Mouse (Mus musculus): Measurements from ENCODE around the gene Gm20388.

Gm20388 gene

DNA sequence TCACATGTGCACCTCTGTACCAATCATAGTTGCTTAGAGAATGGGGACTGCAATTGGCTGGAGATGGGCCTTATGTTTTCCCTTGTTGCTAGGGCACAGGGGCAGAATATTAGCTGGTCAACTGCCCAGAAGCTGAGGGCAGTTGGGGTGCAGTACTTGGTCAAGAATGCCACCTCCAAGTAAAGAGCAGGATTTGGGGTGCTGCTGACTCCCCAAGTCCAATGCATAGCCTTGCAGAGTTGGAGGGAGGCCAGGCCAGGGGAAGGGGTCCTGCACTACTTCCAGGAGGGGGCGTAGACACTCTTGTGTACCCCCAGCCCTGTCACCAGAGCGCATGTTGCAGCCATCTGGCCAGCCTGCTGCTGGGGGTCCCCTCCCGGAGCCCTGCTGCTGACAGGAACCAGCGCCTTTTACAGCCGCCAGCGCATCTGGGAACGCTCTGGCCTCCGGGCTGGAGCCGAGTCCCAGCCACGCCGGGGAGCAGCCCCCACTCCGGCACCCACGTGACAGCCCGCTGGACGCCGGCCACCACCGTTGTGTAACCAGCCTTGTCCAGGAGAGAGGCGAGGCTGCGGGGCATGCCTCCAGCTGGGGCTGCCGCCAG is 280.3 kb downstream of the Gm20388 start:
- peak; percentile 60 for DNase-seq (ENCODE audit: extremely low spot score, low spot score)

DNA sequence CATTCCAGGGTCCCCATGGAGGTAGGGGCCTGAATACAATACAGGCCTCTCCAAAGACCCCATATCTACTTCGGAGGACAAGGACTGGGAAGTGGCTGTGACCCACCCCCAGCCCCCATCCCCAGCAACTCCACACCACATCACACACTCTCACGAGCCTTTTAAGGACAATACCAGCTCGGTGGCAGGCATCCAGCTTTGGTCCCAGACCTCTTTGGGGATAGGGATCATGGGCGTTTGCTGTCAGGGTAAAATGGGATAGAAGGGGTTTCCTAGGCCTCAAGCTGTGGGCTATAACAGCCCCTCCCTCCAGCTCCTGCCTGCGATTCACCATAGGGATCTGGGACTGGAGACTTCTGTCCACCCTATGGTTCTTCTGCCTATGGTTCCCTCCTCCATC is 281.0 kb downstream of the Gm20388 start:
- no peak for DNase-seq (ENCODE audit: extremely low spot score, low spot score)

DNA sequence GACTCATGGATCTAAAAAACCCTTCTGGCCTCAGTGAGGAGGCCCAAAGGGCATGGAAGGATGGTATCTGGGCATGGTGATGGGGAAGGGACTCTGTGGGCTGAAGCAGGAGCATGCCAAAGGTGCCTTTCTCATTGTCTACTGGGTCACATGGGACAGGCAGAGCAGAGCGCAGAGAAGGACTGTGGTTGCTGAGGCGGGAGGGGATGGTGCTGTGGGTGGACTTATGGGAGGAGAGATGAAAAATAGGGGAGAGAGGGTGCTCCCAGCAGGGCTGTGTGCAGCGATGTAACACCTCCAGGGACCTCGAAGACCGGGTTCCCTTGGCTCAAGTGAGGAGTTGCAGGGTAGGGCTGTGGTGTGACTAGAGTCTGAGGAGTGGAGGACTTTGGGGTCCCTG is 281.5 kb downstream of the Gm20388 start:
- DNase-seq (ENCODE audit: extremely low spot score, low spot score): no peak

DNA sequence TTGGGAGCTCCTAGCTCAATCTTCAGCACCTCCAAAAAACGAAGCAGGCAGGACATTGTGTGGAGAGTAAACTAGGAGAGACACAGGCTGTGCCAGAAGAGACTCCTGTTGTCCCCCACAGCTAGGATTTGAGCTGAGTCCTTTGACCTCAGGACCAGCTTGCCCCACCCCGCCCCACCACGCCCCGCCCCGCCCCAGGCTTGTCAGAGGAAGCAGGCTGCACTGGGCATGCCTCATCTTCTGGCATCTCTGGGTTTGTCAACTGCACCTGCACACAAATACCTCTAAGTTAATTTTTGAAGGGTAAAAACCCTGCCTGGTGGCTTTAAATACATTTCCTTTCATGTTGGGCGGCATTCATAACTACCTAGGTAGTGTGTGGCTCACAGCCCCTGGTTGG is 290.7 kb downstream of the Gm20388 start:
- no peak for DNase-seq (ENCODE audit: extremely low spot score, low spot score)

DNA sequence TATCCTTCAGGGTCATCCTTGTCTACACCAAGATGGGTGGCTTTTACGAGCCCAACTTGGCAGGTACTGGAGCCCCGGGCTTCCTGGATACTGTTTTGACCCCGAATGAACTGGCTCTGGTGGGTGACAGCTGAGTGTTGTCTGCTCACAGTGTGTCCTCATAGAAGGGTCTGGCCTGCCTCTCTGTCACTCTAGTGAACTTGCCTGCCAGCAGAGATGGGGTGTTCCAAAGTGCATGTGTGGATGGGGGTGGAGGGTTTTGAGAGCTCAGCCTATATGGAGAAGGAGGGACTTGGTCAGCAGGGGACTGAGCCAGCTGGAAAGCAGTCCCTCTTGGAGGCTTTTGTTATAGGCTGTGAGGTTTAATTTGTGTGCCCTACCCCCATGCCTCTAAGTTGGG is 291.9 kb downstream of the Gm20388 start:
- no peak for DNase-seq (ENCODE audit: extremely low spot score, low spot score)

DNA sequence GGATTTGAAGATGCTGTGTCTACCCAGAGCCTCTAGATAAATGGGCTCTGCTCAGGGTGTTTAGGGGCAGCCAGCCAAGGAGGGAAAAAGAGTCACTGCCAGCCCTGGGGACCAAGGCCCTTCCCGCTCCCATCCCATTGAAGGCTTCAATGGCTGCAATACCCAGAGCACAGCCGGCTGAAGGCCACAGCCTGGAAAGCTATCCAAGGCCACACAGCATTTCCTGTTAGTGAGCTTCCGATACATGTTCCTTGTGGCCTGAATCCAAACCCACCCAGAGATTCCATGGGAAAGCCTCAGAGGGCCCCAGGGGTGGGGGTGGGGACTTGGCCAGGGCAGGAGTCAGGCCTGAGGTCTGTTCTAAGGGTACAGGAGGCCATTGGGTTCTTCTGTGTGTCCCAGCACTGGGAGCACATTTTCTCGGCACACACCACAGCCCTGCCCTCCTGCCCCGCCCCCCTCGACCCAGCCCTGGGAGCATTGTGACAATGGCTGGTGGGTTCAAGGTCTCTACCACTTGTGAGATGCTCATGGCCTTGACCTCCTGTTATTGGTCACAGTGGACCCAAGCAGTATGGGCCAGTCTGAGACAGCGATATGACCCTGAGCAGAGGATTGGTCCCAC is 294.2 kb downstream of the Gm20388 start:
- DNase-seq (ENCODE audit: extremely low spot score, low spot score): no peak

DNA sequence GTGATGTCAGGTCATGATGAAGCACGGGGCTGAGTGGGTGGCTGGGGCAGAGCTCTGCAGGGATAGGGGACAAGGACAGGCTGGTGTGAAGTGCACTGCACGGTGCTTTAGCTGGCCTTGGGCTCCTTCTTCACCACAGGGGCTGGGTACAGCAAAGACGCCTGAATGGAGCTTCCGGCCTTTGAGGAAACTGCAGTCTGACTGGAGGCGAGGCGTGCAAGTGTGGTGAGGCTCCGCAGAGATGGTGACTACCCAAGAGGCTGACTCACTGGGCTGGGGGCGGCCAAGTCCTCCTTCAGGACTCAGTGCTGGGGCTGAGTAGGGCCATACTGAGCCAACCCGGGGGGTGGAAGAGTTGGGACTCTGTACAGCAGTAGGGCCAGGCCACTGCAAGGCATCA is 295.3 kb downstream of the Gm20388 start:
- no peak for DNase-seq (ENCODE audit: extremely low spot score, low spot score)

DNA sequence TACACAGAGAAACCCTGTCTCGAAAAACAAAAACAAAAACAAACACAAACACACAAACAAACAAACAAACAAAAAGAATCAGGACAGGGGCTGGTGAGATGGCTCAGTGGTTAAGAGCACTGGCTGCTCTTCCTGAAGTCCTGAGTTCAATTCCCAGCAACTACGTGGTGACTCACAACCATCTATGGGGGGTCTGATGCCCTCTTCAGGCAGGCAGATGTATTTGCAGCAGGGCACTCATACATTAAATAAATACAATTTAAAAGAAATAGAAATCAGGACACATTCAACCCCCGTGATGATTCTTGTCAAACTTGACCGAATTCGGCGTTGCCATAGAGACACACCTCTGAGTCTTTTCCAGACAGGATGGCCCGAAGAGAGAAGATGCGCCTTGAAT is 296.7 kb downstream of the Gm20388 start:
- DNase-seq (ENCODE audit: extremely low spot score, low spot score): no peak

DNA sequence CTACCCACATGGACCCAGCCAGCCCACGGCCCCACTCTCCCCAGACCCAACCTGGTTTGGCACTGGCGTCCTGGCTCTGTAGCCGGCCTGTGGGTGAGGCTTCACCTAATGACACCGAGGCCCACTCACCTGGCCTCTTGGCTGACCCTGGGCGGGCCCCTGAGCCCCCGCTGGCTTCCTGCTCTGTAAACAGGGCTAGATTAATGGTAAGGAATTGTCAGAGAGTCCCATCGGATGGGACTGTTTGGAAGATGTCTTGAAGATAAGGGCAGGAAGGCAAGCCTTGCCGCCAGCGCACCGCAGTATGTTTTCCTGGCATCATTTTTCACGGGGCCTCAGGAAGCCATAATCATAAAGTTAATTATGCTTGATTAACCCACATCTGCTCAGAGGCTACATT is 297.5 kb downstream of the Gm20388 start:
- no peak for DNase-seq (ENCODE audit: extremely low spot score, low spot score)

DNA sequence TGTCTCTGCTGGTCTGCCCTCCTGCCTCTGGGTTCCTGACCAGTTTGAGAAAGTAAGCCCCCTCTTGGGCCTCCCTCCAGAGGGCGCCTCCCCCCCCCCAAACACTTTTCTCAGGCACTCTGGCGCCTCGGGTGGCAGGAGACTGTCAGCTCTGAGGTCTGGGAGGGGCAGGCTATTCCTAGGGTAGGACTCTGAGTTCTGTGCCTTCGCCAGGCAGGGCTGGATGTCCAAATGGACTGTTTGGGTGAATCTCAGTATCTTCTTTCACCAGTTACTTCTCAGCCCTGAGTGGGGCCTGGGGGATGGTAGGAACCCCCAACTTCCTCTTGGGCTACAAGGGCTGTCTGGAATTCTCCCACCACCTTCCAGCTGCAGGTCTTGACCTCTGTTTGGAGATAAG is 300.7 kb downstream of the Gm20388 start:
- peak; percentile 41 for DNase-seq (ENCODE audit: extremely low spot score, low spot score)

DNA sequence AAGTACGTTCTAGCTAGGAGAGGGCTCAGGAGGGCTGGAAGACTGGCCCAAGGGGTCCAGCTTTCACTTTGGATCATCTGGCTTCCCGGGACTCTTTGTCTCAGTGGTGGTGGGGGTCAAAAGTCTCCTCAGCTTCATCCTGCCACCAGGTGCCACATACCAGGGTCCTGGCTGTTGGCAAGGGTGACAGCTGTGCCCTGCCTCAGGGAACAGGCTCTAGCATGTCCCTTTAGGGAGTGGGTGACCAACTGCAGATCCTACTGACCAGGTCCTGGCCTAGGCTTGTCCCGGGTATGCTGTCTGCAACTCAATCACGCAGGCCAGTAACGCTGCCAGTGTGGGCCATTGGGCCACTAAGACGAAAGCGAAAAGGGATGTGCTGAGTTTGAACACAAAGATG is 302.0 kb downstream of the Gm20388 start:
- DNase-seq (ENCODE audit: extremely low spot score, low spot score): no peak

DNA sequence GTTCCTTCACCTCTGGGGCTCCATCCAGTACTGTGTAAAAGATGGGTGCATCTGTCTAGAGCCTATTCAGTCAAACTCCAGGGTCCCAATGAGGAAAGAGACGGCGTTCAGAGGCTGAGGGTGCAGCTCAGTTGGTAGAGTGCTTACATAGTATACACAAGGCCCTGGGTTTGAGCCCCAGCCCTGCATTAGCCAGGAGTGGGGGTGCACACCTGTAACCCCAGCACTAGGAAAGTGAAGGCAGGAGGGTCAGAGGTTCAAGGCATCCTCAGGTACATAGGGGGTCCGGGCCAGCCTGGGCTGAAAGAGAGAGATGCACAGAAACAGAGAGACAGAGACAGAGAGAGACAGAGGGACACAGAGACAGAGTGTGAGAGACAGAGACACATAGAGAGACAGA is 302.6 kb downstream of the Gm20388 start:
- no peak for DNase-seq (ENCODE audit: extremely low spot score, low spot score)

DNA sequence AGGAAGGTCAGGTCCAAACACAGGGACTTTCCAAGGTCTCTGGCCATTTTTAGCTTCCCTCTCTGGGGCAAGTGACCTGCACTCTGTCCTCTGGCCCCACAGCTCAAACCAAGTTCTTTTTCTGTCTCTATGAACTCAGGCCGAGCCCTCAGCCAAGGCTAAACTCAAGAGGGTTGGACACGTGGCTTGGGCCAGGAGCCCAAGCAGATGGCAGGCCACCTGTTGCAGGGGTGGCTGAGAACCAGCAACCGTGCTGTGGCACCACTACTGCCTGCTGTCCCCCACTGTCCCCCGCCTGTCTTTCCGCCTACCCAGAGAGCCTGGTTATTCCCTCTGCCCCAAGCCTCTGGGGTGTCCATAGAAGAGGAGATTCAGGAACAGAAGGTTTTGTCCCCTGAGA is 303.3 kb downstream of the Gm20388 start:
- no peak for DNase-seq (ENCODE audit: extremely low spot score, low spot score)

DNA sequence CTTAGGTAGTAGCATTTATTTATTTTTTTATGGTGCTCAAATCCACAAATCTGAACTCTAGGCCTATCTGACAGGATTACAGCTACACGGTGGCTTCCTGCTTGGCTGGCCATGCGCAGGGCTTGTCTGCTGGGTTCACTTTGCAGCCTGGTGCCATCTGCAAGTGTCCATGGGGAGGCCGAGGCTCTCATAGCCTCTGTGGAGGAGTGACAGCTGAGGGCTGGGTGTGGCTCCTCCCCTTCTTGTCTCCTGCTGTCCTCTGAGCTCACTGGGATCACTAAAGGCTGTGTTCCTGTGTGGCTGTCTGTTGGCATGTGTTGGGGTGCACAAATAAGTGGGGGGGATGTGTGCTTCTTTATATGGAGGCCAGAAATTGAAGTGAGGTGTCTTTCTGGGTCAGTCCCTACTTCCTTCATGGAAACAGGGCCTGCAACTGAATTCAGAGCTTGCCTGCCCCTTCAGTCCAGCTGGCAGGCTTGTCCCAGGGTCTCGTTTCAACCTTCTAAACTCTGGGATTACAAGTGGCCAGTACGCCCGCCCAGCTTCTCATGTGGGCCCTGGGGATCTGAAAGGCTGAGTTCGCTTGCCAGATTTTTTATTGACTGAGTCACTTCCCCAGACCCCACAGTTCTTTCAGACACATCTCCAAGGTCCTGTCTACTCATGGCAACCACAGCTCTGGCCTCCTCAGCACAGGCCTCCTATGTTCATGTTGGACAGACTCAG is 304.9 kb downstream of the Gm20388 start:
- DNase-seq (ENCODE audit: extremely low spot score, low spot score): no peak

DNA sequence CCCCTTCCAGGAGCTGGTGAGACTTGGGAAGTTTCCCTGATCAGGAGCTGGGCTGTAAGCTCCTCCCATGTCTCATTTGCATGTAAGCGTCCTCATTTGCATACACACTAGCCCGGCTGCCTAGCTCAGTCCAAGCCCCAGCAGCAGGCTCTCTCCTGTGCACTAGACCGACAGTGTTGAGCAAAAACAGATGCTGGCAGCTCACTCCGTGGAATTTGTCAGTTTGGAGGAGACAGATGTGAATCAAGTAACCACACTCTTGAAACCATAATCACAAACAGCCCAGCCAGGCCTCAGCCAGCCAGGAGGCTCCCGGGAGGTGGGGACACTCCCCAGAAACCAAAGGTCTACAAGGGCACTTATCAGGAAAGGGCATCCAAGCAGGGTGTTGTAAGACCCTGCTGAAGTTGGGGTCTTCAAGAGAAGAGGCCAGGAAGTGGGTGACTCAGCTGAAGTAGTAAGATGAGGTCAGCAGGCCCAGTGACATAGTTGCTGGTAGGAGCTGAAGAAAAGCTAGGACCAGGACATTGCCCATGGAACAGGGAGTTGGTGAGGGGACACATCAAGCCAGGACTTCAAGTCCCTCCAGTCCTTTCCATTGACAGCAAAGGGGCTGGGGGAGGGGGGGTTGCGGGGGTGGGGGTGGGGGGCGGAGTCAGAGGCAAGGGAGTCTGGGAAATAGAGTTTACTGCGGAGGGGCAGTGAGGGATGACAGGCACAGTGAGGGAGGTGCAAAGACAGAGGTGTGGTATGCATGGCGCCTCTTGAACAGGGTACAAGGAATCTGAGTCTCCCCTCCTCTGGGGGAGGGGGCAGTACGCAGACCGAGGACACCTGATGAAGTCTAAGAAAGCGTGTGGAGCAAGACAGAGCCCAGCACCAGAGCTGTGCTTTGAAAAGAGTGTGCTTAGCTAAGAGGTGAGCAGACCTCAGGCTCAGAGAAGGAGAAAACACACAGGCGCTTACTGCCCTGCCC is 306.5 kb downstream of the Gm20388 start:
- peak; percentile 67 for DNase-seq (ENCODE audit: extremely low spot score, low spot score)

DNA sequence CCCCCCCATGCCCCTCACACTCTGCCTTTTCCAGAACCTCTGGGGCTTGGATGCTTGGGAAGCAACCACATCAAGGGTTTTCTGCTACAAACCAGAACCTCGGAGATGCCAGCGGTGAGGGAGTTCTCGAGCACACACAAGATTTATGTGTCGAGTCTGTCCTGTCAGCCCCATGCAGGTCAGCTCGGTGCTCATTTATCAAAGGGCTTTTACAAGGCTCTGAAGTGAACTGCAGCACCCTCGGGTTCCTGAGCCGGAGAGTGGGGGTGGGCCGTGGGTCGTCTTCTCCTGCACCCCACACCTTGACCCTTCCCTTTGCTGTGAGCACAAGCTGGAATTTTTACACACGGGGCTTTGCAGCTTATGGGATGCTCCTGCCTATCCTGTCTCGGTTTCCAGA is 311.9 kb downstream of the Gm20388 start:
- peak; percentile 36 for DNase-seq (ENCODE audit: extremely low spot score, low spot score)

DNA sequence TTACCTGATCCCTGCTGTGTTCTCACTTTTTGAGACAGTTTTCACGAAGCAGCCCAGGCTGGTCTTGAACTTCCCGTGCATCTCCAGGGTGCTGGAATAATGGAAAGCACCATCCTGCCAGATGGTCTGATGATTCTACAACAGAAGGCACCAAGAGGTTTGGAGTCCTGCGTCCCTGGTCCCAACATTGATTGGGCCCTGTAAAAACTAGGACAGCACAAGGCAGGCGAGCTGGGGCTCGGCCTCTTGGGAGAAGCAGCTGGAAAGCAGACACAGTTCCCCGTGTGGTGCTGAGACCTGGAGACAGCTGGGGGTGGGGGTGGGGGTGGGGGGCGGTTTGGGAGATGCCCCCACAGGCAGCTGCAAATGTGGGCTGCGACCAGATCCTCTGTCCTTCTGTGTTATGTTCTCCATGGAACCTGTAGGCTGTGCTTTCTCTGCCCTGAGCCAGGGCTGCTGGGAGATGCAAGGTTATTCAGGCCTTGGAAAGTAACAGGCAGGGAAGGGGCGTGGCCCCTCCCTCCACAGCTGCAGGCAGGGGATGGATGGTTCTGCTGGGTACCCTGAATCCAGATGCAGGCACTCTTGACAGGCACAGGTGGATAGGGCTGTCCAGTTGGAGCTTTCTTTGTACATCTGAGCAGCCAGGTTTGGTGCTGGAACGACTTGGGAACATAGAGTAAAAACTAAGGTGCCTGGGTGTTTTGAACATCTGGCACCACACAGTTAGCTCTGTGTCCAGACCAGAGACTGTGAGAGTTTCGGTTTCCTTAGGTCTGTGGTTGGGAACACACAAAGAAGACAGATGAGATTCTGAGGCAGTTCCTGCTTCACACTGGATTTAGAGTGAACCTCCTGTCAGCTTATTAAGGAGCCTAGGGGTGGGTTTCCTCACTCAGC is 314.1 kb downstream of the Gm20388 start:
- no peak for DNase-seq (ENCODE audit: extremely low spot score, low spot score)

DNA sequence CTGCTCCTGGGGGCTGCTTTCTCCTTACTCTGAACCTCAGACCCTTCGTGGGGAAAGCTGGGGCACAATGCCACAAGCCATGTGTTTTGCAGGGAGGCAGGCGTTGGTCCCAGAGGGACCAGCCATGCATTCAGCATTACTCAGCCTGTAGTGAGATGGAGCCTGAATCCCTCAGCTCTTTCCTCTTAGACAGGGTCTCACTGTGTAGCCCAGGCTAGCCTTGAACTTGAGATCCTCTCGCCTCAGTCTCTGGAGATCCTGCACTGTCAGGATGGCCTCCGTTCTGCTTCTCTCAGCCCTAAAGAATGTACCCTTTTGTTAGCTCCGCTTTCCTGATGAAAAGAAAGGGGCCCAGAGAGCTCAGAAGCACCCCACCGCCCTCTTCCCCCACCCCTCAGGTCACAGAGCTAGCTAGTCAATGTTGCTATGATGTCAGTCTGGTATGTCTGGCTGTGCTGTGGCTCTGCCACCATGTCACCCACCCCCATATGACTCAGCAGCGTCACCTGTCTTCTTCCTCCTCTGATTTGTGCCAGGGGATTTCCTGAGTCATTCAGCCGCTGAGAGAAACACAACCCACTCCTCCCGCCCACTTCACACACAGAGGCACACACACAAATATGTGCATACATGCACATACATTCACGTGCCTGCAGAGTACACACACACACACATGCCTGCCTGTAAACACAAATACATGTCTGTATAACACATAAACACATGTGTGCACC is 314.9 kb downstream of the Gm20388 start:
- no peak for DNase-seq (ENCODE audit: extremely low spot score, low spot score)

DNA sequence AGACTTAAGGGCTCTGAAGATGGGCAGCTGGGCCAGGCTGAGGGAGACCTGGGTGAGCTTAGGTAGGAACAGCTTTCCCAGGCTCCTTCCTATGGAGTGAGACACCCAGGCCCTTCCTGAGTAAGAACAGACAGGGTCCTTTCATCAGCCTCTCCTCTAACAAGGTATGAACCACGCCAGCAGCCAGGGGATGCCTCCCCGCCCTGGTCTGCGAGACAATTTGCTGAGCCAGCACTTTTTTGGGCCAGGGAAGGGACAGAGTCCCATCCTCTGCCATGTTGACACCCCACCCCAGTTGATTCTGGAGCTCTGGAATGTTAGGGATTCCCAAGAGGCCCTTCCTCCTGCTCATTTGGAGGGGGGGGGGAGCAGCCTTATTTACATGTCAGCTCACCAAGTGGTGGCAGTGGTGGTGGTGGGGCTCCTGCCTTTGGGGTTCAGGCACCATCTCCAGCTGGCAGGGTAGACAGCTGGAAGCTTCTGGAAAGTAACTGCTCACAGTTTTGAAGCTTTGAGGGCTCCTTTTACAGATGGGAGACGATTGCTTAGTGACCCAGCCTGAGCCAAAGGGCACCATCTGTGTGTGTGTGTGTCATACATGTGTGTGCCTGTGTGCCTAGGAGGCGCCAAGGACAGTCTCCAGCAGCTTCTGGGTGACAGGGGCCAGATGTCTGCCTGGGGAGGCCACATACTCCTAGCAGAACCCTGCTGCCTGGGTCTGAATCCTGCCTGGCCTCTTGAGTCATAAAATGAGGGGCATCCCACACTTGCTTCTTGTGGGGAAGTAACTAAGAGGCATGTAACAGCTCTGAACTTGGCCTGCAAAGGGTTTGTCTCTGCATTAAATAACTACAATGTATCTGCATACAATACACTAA is 316.3 kb downstream of the Gm20388 start:
- no peak for DNase-seq (ENCODE audit: extremely low spot score, low spot score)
